16 mouse cellular contexts compared by ENCODE assay signal in the genomic region with DNA sequence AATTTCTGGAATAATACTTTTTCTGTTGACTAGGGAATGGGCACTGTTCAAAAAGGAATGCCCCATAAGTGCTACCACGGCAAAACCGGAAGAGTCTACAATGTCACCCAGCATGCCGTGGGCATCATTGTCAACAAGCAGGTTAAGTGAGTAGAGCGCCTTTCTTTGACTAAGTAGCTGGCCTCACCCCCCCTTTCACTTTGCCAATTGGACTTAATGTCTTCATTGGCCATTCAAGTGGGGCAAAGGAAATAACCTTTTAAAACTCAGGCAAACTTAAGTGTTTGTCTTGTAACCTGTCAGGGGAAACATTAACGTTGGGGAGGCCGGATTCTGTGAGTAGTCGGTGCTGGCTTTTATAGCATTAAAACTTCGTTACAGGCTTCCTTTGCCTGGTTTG. TPM values are rescaled to one million over a fixed set of nuclear protein-coding genes. Genes with fewer than 3 reads are reported as not detected.
DNase-seq lines count a peak whose midpoint lies in the region; ATAC-seq and TF ChIP-seq lines count a peak whose summit lies in the region.
"Had no signal": no experiment of that assay in that cellular context is flagged by ENCODE, and none has a peak within 500 bp of the region (broad histone marks: within the 10 kb centered on the region; RNA-seq: fewer than 3 reads in every experiment).

No protein-coding gene starts in this region.

- H3K9ac ChIP-seq in intestine, embryonic 14.5 days (ENCODE audit: low read length) = no peak overlapping the region
- no peak overlapping the region; the same call in none of the 2 replicates for H3K9ac ChIP-seq in intestine, embryonic 16.5 days (ENCODE audit: low read depth, low read length)
- H3K9ac ChIP-seq in lung, embryonic 16.5 days (ENCODE audit: low read length) = 0 out of 2 replicates have a peak overlapping the region, but pooled peaks have one; percentile 24
- peak overlapping the region; percentile 96; the same call in 1 of the 2 replicates for H3K9ac ChIP-seq in ES-E14 (ENCODE audit: insufficient read depth, low read depth, low read length, poor library complexity, severe bottlenecking)
- H3K9ac ChIP-seq in liver, embryonic 12.5 days = peak overlapping the region; percentile 91

- 0 out of 2 replicates have a peak overlapping the region, but pooled peaks have one; percentile 0 for H3K27ac ChIP-seq in intestine, embryonic 14.5 days (ENCODE audit: low read depth)
- H3K27ac ChIP-seq in intestine, embryonic 16.5 days (ENCODE audit: low read length) = no peak overlapping the region; the same call in 1 of the 2 replicates
- peak overlapping the region; percentile 27; the same call in 1 of the 2 replicates for H3K27ac ChIP-seq in lung, embryonic 16.5 days (ENCODE audit: low read length)
- H3K27ac ChIP-seq in ES-E14 (ENCODE audit: insufficient read depth, low read depth, low read length, poor library complexity, severe bottlenecking) = no peak overlapping the region; the same call in 1 of the 2 replicates
- H3K27ac ChIP-seq in liver, embryonic 12.5 days = peak overlapping the region; percentile 87
- no peak overlapping the region for H3K27ac ChIP-seq in thymus, adult 2 months (ENCODE audit: control insufficient read depth, insufficient read depth, low read length)
- H3K27ac ChIP-seq: hindbrain, embryonic 15.5 days had no signal

- TF ChIP-seq POLR2A in thymus, adult 2 months (IDR thresholded peaks at IDR 0.05; ENCODE audit: control insufficient read depth, extremely low read depth, insufficient read depth, low read length, poor library complexity) = no peak

- WGBS in intestine, embryonic 14.5 days = 80% methylated on average over 8 of the region's 8 CpGs
- WGBS in intestine, embryonic 16.5 days = 71% methylated on average over 8 of the region's 8 CpGs
- WGBS in lung, embryonic 16.5 days = 50% methylated on average over 8 of the region's 8 CpGs
- 49% methylated on average over 8 of the region's 8 CpGs for WGBS in liver, embryonic 12.5 days (ENCODE audit: insufficient replicate concordance)
- 49% methylated on average over 8 of the region's 8 CpGs for WGBS in thymus, adult 2 months

- no peak overlapping the region for H3K4me3 ChIP-seq in intestine, embryonic 14.5 days (ENCODE audit: low read depth, low read length)
- no peak overlapping the region for H3K4me3 ChIP-seq in intestine, embryonic 16.5 days (ENCODE audit: low read length)
- no peak overlapping the region for H3K4me3 ChIP-seq in lung, embryonic 16.5 days (ENCODE audit: low read length)
- H3K4me3 ChIP-seq in ES-E14 (ENCODE audit: insufficient read depth in 1 of 2, low read depth in 1 of 2, low read length in 2 of 2, poor library complexity in 1 of 2, severe bottlenecking in 1 of 2) = peak overlapping the region; percentile 82 to 92; a peak in 2 of 4 replicates
- H3K4me3 ChIP-seq in liver, embryonic 12.5 days = peak overlapping the region; percentile 89
- no peak overlapping the region for H3K4me3 ChIP-seq in thymus, adult 2 months (ENCODE audit: control insufficient read depth, insufficient read depth, low read length)

- no peak for ATAC-seq in intestine, embryonic 14.5 days (replicated peaks; ENCODE audit: low FRiP score, low TSS enrichment, low read depth)
- ATAC-seq in intestine, embryonic 16.5 days = no peak
- ATAC-seq in lung, embryonic 16.5 days (ENCODE audit: low read depth) = no peak
- no peak for ATAC-seq in liver, embryonic 12.5 days
- ATAC-seq in activated CD4-positive, CD25-positive, alpha-beta regulatory T cell, adult 4 months = no peak
- ATAC-seq: Patski had no signal

- no peaks in the 10 kb centered on the region for H3K27me3 ChIP-seq in intestine, embryonic 14.5 days (replicated peaks; ENCODE audit: control insufficient read depth, insufficient read depth, low read length)
- H3K27me3 ChIP-seq in intestine, embryonic 16.5 days (replicated peaks; ENCODE audit: control insufficient read depth, insufficient read depth, low read length) = no peaks in the 10 kb centered on the region
- no peaks in the 10 kb centered on the region for H3K27me3 ChIP-seq in lung, embryonic 16.5 days (ENCODE audit: control insufficient read depth, insufficient read depth, low read depth, low read length)
- H3K27me3 ChIP-seq in liver, embryonic 12.5 days (replicated peaks) = no peaks in the 10 kb centered on the region
- no peaks in the 10 kb centered on the region for H3K27me3 ChIP-seq in thymus, adult 2 months (ENCODE audit: control insufficient read depth, insufficient read depth, low read length)
- H3K27me3 ChIP-seq: hindbrain, embryonic 15.5 days; Patski had no signal

- no peaks in the 10 kb centered on the region for H3K9me3 ChIP-seq in intestine, embryonic 14.5 days (ENCODE audit: control insufficient read depth, low read length)
- no peaks in the 10 kb centered on the region for H3K9me3 ChIP-seq in intestine, embryonic 16.5 days (ENCODE audit: control insufficient read depth, low read length)
- no peaks in the 10 kb centered on the region for H3K9me3 ChIP-seq in lung, embryonic 16.5 days (ENCODE audit: control insufficient read depth, low read length)
- no peaks in the 10 kb centered on the region for H3K9me3 ChIP-seq in ES-E14 (ENCODE audit: control insufficient read depth, insufficient read depth, low read depth, low read length)
- no peaks in the 10 kb centered on the region for H3K9me3 ChIP-seq in liver, embryonic 12.5 days (replicated peaks)
- H3K9me3 ChIP-seq: hindbrain, embryonic 15.5 days had no signal

- peaks cover 10% of the 10 kb centered on the region for H3K4me1 ChIP-seq in intestine, embryonic 14.5 days (replicated peaks; ENCODE audit: control insufficient read depth, insufficient read depth, low read length)
- peaks cover 5% of the 10 kb centered on the region for H3K4me1 ChIP-seq in intestine, embryonic 16.5 days (ENCODE audit: control insufficient read depth, insufficient read depth, low read length)
- peaks cover 19% of the 10 kb centered on the region for H3K4me1 ChIP-seq in lung, embryonic 16.5 days (replicated peaks; ENCODE audit: control insufficient read depth, insufficient read depth, low read length)
- peaks cover 0 to 6% of the 10 kb centered on the region in 2 experiments; a peak in 1 of 4 replicates for H3K4me1 ChIP-seq in ES-E14 (ENCODE audit: control insufficient read depth in 2 of 2, insufficient read depth in 2 of 2, low read length in 2 of 2, poor library complexity in 1 of 2)
- peaks cover 45% of the 10 kb centered on the region for H3K4me1 ChIP-seq in liver, embryonic 12.5 days
- H3K4me1 ChIP-seq in thymus, adult 2 months (replicated peaks; ENCODE audit: control insufficient read depth, insufficient read depth, low read length) = peaks cover 2% of the 10 kb centered on the region

- DNase-seq in intestine, embryonic 14.5 days (ENCODE audit: low spot score) = no peak
- no peak for DNase-seq in lung, postnatal 14 days
- DNase-seq in ES-E14 (ENCODE audit: low read depth, low spot score) = no peak
- no peak for DNase-seq in thymus, adult 2 months
- DNase-seq: cerebellum, adult 11 months; cerebellum, postnatal 25 days; kidney, adult 9 months; thymus, postnatal 36 days had no signal

- H3K4me2 ChIP-seq in intestine, embryonic 14.5 days (ENCODE audit: low read length) = peak overlapping the region; percentile 98; the same call in 1 of the 2 replicates
- no peak overlapping the region for H3K4me2 ChIP-seq in intestine, embryonic 16.5 days (ENCODE audit: low read depth, low read length)
- H3K4me2 ChIP-seq in lung, embryonic 16.5 days (ENCODE audit: low read depth, low read length) = no peak overlapping the region
- peak overlapping the region; percentile 75 for H3K4me2 ChIP-seq in liver, embryonic 12.5 days

- in situ Hi-C loops in ES-E14 (cut with MboI; ENCODE audit: low sequenced_read_pairs in 2 of 2, unreplicated experiment in 2 of 2) = no loop called here

- TF ChIP-seq CTCF in thymus, adult 2 months (IDR thresholded peaks at IDR 0.05; ENCODE audit: borderline replicate concordance, control insufficient read depth, extremely low read depth, insufficient read depth, low read length, poor library complexity) = no peak

- peaks cover 50% of the 10 kb centered on the region for H3K36me3 ChIP-seq in intestine, embryonic 14.5 days (ENCODE audit: control insufficient read depth, insufficient read depth, low read length)
- H3K36me3 ChIP-seq in intestine, embryonic 16.5 days (ENCODE audit: control insufficient read depth, insufficient read depth, low read length) = peaks cover 10% of the 10 kb centered on the region; the same call in 1 of the 2 replicates
- H3K36me3 ChIP-seq in lung, embryonic 16.5 days (ENCODE audit: control insufficient read depth, insufficient read depth, low read length) = peaks cover 32% of the 10 kb centered on the region
- peaks cover 46% of the 10 kb centered on the region for H3K36me3 ChIP-seq in ES-E14 (ENCODE audit: control insufficient read depth, insufficient read depth, low read length, poor library complexity, severe bottlenecking)
- H3K36me3 ChIP-seq in liver, embryonic 12.5 days = peaks cover 53% of the 10 kb centered on the region
- H3K36me3 ChIP-seq in thymus, adult 2 months (ENCODE audit: control insufficient read depth, insufficient read depth, low read length) = peaks cover 33% of the 10 kb centered on the region

RNA-seq across cellular contexts. Expression of gene Rpl21, which starts 2.3 kb away (rescaled TPM):
- 733 and 792 TPM in 2 replicates for polyA plus RNA-seq in intestine, embryonic 14.5 days (2014; fragmentation: Nextera tagmentation; extraction: Ambion mirVana)
- polyA plus RNA-seq in intestine, embryonic 16.5 days (2015; fragmentation: Nextera tagmentation; extraction: Ambion mirVana) = 455 and 503 TPM in 2 replicates
- 510 and 546 TPM in 2 replicates for polyA plus RNA-seq in lung, embryonic 16.5 days (2015; fragmentation: Nextera tagmentation; extraction: Ambion mirVana)
- 1,013 and 1,099 TPM in 2 replicates for total RNA-seq in ES-E14 (2012; rRNA removed)
- polyA plus RNA-seq in liver, embryonic 12.5 days (2016; fragmentation: Nextera tagmentation; extraction: Ambion mirVana) = 520 and 529 TPM in 2 replicates
- 1,000 to 10,000 TPM in 1 of 2 experiments, 100 to 1,000 TPM in 1; 720 to 1,295 TPM for polyA plus RNA-seq in activated CD4-positive, CD25-positive, alpha-beta regulatory T cell, adult 4 months (2017; shearing (Covaris generic))
- 58.2 and 60.9 TPM in 2 replicates for polyA plus RNA-seq in thymus, adult 2 months (2012; rRNA removed)

RNA-seq across cellular contexts. Expression of gene Rasl11a, which starts 9.9 kb away (rescaled TPM):
- 28.1 and 29.5 TPM in 2 replicates for polyA plus RNA-seq in intestine, embryonic 14.5 days (2014; fragmentation: Nextera tagmentation; extraction: Ambion mirVana)
- polyA plus RNA-seq in intestine, embryonic 16.5 days (2015; fragmentation: Nextera tagmentation; extraction: Ambion mirVana) = 26.5 and 28.3 TPM in 2 replicates
- polyA plus RNA-seq in lung, embryonic 16.5 days (2015; fragmentation: Nextera tagmentation; extraction: Ambion mirVana) = 30.0 and 33.9 TPM in 2 replicates
- total RNA-seq in ES-E14 (2012; rRNA removed) = 4.1 and 7.3 TPM in 2 replicates
- polyA plus RNA-seq in liver, embryonic 12.5 days (2016; fragmentation: Nextera tagmentation; extraction: Ambion mirVana) = 3.2 and 3.8 TPM in 2 replicates
- 1 to 10 TPM; 2.1 to 6.0 TPM for polyA plus RNA-seq in activated CD4-positive, CD25-positive, alpha-beta regulatory T cell, adult 4 months (2017; shearing (Covaris generic))
- 2.5 and 3.2 TPM in 2 replicates for polyA plus RNA-seq in thymus, adult 2 months (2012; rRNA removed)
- total RNA-seq: liver, adult 2 months; neutrophil, adult 5-6 weeks had no signal

RNA-seq across cellular contexts. Expression of gene Usp12, which starts 40.2 kb away (rescaled TPM):
- polyA plus RNA-seq in intestine, embryonic 14.5 days (2014; fragmentation: Nextera tagmentation; extraction: Ambion mirVana) = 19.2 and 19.6 TPM in 2 replicates
- 26.7 and 33.7 TPM in 2 replicates for polyA plus RNA-seq in intestine, embryonic 16.5 days (2015; fragmentation: Nextera tagmentation; extraction: Ambion mirVana)
- 17.0 and 17.2 TPM in 2 replicates for polyA plus RNA-seq in lung, embryonic 16.5 days (2015; fragmentation: Nextera tagmentation; extraction: Ambion mirVana)
- 20.6 and 25.4 TPM in 2 replicates for total RNA-seq in ES-E14 (2012; rRNA removed)
- polyA plus RNA-seq in liver, embryonic 12.5 days (2016; fragmentation: Nextera tagmentation; extraction: Ambion mirVana) = 13.6 and 13.9 TPM in 2 replicates
- polyA plus RNA-seq in activated CD4-positive, CD25-positive, alpha-beta regulatory T cell, adult 4 months (2017; shearing (Covaris generic)) = 1 to 10 TPM; 4.6 to 4.8 TPM
- 13.1 and 13.7 TPM in 2 replicates for polyA plus RNA-seq in thymus, adult 2 months (2012; rRNA removed)

Comparison
In these comparisons a context has a peak if more than half of its experiments do, and no peak if none do; other contexts are left out.
1. H3K27ac ChIP-seq: peak in intestine, embryonic 14.5 days (single experiment), lung, embryonic 16.5 days (single experiment) and liver, embryonic 12.5 days (single experiment); none in intestine, embryonic 16.5 days (single experiment), ES-E14 (single experiment) and thymus, adult 2 months (single experiment).
2. H3K4me2 ChIP-seq: peak in intestine, embryonic 14.5 days (single experiment) and liver, embryonic 12.5 days (single experiment); none in intestine, embryonic 16.5 days (single experiment) and lung, embryonic 16.5 days (single experiment).
3. H3K4me3 ChIP-seq: peak in ES-E14 (2 of 2) and liver, embryonic 12.5 days (single experiment); none in intestine, embryonic 14.5 days (single experiment), intestine, embryonic 16.5 days (single experiment), lung, embryonic 16.5 days (single experiment) and thymus, adult 2 months (single experiment).
4. H3K9ac ChIP-seq: peak in lung, embryonic 16.5 days (single experiment), ES-E14 (single experiment) and liver, embryonic 12.5 days (single experiment); none in intestine, embryonic 14.5 days (single experiment) and intestine, embryonic 16.5 days (single experiment).